Mouse (Mus musculus) c-Kit-positive CD71-positive TER-119-positive erythroid progenitor cells, embryonic 14.5 days (primary cell): ENCODE results near the gene Rtl10.
"Not testable (repeated sequence)": the region's sequence is repeated elsewhere in the genome, so short reads cannot be mapped to it uniquely, and the experiment has no call there.

Source experiments
- DNase-seq: peaks from one replicate; pipeline ENCODE4 v3.0.0-alpha.2; 2013; ENCODE audit warnings: low spot score

Rtl10 gene

GRCm38 (mm10) chr16:18483839-18484238 lies 14.9 kb upstream of the Rtl10 start:
- DNase-seq = no peak

GRCm38 (mm10) chr16:18484386-18484785 lies 14.3 kb upstream of the Rtl10 start:
- no peak for DNase-seq

- DNase-seq = no peak
Observed at GRCm38 (mm10) chr16:18484794-18485435, 13.8 kb upstream of the Rtl10 start.

- DNase-seq = no peak
Observed at GRCm38 (mm10) chr16:18486126-18486525, 12.6 kb upstream of the Rtl10 start.

- DNase-seq = no peak
Observed at GRCm38 (mm10) chr16:18490281-18490680, 8.4 kb upstream of the Rtl10 start.

GRCm38 (mm10) chr16:18490894-18491293 lies 7.8 kb upstream of the Rtl10 start:
- no peak for DNase-seq

- peak; percentile 56 for DNase-seq
Observed at GRCm38 (mm10) chr16:18497865-18498515, 711 bp upstream of the Rtl10 start.

- peak; percentile 23 for DNase-seq
Observed at GRCm38 (mm10) chr16:18498996-18499395, 295 bp downstream of the Rtl10 start.

- DNase-seq = no peak
Observed at GRCm38 (mm10) chr16:18501531-18501930, 2.8 kb downstream of the Rtl10 start.

GRCm38 (mm10) chr16:18503566-18504342 lies 5.1 kb downstream of the Rtl10 start:
- DNase-seq = no peak

- DNase-seq = no peak
Observed at GRCm38 (mm10) chr16:18506524-18507199, 8.0 kb downstream of the Rtl10 start.

GRCm38 (mm10) chr16:18507200-18507549 lies 8.5 kb downstream of the Rtl10 start:
- DNase-seq = no peak

- DNase-seq = no peak
Observed at GRCm38 (mm10) chr16:18511741-18512140, 13.0 kb downstream of the Rtl10 start.

GRCm38 (mm10) chr16:18513508-18513907 lies 14.8 kb downstream of the Rtl10 start:
- no peak for DNase-seq

GRCm38 (mm10) chr16:18518091-18518490 lies 19.4 kb downstream of the Rtl10 start:
- no peak for DNase-seq

- no peak for DNase-seq
Observed at GRCm38 (mm10) chr16:18523563-18524245, 25.0 kb downstream of the Rtl10 start.

- DNase-seq = no peak
Observed at GRCm38 (mm10) chr16:18528656-18529055, 30.0 kb downstream of the Rtl10 start.

- not testable (repeated sequence) for DNase-seq
Observed at GRCm38 (mm10) chr16:18533061-18533460, 34.4 kb downstream of the Rtl10 start.

GRCm38 (mm10) chr16:18537407-18537990 lies 38.8 kb downstream of the Rtl10 start:
- DNase-seq = no peak

GRCm38 (mm10) chr16:18539281-18539680 lies 40.6 kb downstream of the Rtl10 start:
- no peak for DNase-seq

- DNase-seq = no peak
Observed at GRCm38 (mm10) chr16:18543151-18543829, 44.6 kb downstream of the Rtl10 start.
